Mouse (Mus musculus): ENCODE measurements at regions not wholly inside any gene's neighbourhood (a gene's known extent, or its start where the extent isn't known, plus 50 kb on each side); places are given as distances from the start of the nearest gene placed in this dataset.

DNA sequence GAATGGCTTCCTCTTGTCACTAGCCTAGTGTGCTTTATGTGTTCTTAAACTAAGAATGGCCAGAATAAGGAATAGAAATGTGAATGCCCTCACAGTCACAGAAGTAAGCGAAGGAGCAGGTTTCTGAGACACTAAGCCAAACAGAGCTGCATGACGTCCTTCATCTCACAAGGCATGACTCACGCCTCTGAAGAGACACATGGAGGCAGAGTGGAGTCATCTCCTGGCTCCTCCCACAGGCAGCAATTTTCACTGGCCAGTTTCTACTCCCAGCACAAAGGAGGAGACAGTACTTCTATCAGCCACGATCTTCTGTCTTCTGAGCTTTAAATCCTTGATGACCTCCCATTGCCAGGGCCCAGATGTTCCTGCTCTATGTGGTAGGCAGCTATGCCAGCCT is 291.3 kb upstream of the Rnf32 start:
- no peak for DNase-seq

DNA sequence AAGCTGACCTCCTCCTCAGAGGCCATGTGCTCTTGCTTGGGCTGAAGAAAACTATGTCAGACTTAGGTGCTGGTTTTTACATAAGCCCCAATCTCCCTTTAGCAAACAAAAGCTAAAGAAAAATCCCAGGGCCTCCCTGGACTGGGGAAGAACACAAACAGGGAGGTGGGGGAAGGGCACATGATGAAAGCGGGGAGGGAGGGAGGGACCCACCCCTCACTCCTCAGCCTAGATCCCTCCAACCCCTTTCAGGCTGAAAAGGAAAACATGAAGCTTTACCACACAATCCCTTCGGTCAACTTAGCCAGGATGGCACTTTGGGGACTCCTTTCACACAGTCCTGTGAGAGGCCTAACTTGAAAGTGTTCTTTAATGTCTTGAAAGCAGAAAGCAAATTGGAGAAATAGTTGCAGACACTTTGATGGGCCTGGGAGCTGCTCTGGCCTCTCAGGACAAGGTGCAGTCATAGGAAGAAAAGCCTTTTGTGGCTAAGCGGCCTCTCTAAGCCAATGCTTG is 291.9 kb upstream of the Rnf32 start:
- DNase-seq: no peak

DNA sequence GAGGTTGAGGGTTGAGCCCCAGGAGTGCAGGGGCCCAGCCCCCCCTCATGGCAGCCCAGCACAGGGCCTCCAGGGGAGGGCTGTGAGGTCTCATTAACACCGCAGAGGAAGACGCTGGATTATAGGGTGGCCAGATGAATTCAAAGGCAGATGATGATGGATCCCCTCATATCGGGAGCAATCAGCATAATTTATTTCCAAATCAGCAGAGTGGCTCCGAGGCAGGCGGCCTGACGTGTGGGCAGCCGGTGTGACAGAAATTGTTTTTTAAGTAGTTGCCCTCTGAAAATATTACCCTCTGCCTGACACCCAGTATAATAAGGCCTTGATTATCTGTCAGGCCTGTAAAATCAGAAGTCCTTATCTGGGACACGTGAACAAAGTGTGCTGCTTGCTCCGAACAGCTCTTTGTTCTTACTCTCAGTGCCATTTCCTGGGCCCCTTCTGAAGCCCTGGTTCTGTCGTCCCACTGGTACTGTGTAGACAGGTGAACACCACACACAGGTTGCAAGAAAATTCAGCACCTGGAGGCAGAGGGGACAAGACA is 303.0 kb upstream of the Rnf32 start:
- no peak for DNase-seq

DNA sequence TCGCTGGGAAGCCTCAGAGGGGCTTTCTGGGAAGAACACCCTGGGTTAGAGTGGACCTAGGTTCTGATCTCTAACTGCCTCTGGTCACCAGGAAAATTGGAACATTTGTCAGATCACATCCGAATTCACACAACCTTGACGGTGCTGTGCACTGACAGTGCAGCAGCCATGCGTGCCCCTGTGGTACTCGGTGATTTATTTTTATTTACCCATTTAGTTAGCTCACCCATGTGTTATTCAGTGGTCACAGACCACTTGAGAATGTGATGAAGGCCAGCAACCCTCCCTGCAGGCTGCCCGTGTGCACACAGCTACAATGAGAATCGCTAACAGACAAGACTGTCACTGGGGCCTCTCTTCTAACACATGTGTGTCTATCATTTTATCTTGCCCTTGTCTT is 303.8 kb upstream of the Rnf32 start:
- DNase-seq: no peak

DNA sequence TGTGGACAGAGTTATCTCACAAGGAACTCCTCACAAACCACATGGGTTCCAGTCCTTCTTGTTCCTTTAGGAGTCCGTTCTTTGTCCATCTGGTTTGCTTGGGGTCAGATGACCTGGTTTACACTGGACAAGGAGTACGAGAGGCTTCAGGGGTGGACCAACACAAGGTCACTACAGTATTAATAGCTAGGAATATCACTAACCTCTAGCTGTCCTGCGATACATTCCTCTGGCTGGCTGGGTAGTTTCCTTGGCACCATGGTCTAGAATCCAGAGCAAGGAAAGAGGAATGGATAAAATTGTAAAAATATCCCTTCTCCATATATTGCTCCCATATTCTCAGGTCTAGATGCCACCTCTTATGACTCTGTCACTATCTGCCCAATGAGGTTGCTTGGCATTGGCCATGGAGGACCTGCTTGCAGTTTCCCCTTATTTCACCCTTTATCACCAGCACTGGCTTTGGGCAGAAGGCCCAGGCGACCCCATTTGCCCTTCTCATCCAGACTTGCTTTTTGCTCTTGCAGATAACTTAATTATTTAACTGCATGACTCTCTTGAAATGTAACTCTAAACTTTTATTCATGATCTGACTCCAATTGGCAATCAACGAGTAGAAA is 310.9 kb upstream of the Rnf32 start:
- DNase-seq: no peak

DNA sequence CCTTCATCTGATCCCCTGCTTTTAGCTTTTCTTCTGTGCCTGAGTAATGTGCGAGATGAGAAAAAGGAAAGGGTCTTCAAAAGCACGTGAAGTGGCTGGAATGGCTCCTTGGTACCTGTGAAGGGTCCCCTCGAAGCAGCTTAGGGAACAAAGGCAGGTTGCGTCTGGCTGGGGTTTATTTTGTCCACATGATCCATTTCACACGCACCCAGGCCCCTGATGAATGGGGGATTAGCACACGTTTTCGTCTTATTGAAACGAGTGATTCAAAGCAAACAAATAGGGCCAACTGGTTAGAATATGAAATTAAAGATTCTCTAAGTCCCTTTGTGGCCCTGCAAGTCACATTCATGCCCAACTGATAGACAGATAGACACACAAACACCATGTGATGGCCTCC is 319.6 kb upstream of the Rnf32 start:
- DNase-seq: no peak

DNA sequence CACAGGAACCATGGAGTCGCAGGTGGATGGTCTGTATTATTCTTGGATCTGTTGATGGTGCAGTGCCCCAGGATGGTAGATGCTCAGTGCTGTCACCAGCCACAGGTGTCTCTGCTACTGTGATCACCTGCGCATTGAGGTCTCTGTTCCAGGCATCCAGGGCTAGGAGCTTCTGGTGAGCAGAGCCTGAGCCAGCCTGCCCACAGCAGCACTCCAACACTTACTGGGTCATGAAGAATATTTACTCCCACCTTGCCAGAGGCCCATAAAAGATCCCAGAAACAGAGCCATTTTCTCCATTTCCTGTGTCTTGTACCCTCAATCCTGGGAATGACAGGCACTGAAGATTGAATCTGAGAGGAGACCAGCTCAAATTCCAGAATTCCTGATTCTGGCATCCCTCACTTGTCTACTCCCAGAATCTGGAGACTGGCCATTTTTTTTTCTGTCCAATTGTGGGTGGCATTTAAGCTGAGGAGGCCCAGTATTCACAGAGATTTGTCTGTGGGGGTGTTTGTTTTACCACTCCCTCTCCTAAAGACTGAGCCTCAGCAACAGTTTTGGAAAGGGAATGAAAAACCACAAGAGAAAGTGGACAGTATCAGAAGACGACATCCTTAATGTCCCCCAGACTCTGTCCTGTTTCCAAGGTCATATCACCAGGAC is 322.1 kb upstream of the Rnf32 start:
- DNase-seq: no peak

DNA sequence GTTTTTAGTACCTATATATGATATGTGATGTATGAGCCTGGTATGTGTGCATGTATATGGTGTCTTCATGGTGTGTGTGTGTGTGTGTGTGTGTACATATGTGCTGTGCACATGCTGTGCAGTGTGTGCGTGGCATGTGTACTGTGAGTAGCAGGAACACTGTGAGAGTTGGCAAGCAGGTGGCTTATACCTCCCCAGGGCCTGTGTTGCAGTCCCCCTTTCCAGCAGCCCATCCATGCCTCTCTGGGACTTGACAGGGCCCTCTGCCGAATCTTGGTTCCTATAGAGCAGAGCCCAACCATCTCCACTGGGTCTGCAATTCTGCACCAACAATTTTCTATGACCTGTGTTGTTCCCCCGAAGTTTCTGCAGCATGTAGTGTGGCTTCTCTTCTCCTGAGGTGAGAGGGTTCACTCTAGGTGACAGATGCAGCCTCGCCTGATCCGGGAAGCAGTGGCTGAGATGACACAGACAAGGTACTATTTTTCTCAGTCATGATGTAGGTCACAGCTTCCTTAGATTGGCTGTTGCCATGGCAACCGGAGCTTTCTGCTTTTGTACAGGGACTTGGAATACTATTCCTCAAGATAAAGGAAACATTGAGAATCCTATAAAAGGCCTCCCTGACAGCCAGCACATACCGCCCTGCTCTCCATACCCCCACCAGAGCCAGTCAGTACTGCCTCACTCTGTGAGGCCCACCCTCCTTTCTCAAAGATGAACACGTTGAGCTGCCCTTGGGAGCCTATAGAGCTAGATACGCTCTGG is 336.0 kb upstream of the Rnf32 start:
- DNase-seq: no peak

DNA sequence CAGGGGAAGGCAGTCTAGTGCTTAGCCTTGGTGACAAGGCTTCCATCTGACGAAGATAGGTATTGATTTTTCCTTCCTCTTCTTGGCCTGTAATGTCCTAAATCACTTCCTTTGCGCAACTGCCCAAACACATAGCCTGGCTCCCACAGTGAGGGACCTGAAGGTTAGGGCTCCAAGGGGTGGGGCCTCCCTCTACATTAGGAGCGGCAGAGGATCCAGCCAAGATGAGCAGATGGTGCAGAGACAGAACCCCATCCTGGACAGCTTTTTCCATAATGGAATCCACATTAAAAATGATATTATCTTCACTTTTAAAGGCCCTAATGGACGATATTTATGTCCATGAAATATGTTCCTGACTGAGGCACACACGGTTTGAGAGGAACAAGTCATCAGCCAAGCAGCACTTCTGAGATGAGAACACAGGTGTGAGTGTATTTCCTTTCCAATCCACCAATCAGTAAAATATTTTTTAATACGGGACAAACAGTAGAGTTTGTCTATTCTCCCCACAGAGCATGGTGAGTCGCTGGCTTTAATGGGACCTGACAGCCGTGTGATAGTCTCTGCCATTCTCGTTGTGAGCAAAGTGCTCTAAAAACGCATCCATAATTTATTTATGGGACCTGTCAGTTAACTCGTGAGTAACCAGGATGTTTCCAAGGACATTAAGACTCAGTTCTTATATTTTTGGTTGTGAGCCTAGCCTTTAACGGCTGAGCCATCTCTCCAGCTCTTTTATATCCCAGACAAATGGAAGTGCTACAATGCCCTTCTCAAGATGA is 357.5 kb upstream of the Rnf32 start:
- DNase-seq: no peak

DNA sequence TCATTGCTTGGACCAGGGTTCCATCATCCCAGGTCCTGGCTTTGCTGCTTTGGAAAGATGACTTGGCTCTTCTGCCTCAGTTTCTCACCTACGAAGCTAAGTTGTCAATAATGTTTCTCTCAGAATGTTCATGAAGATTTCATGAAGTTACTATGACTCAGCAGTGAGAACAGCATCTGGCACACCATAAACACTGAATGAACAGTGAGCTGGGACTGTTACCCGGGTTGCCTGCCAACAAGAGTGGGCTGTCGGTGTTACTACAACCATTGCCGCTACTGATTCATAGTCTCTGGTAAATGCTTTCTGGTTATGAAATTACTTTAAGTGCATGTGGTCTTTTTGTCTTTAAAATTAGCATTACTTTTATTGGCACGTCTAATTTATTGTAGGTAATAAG is 352.0 kb upstream of the Shh start:
- no peak for DNase-seq

DNA sequence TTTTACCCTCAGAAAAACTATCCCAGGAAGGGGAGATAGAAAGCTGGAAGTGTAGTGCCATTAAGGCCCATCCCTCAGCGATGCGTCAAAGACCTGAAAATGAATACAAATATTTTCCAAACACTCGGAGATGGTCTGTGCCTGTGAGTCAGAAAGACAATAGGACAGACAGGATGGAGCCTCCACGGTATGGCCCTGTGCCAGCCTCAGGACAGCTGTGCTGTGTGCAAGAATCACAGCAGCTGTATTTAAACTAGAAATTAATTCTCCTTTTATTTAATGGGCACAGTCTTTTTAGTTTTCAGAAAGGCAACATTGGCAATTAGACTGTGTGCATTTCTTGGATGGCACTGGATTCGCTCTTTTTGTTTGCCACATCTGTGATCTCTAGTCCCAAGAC is 340.9 kb upstream of the Shh start:
- no peak for DNase-seq

DNA sequence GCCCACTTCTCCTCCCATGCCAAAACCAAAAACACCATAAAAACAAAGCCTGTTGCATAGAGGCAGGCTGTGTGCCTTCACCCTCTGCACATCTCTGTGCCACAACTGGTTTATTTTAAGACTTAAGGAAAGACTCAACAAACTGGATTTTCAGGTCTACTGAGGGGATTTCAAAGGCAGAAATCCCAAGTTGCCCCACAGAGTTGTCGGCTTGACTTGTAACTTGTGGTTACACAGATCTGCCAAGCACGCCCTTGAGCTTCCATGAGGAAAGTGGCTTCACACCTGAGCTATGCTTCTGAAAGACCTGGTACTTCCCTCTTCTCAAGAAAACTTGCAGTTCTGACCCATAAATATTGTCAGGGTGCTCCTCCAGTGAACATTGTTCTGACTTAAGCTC is 332.4 kb upstream of the Shh start:
- DNase-seq: no peak

DNA sequence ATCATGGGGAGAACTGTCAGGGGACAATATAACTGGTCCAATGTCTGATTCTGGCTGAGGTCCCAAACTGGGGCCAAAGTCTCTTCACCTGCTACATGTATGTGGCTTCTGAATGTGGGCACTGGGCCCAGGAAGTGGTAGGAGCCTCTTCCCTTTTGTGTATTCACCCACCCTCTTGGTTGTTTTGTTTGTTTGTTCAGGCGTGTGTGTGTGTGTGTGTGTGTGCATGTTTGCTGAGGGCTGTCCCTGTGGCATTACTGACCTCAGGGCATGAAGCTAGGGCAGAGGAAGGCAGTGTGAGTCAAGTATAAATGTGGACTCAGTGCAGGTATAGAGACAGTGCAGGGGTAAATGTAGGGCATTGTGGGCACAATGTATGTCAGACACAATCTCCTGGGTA is 331.3 kb upstream of the Shh start:
- DNase-seq: no peak

DNA sequence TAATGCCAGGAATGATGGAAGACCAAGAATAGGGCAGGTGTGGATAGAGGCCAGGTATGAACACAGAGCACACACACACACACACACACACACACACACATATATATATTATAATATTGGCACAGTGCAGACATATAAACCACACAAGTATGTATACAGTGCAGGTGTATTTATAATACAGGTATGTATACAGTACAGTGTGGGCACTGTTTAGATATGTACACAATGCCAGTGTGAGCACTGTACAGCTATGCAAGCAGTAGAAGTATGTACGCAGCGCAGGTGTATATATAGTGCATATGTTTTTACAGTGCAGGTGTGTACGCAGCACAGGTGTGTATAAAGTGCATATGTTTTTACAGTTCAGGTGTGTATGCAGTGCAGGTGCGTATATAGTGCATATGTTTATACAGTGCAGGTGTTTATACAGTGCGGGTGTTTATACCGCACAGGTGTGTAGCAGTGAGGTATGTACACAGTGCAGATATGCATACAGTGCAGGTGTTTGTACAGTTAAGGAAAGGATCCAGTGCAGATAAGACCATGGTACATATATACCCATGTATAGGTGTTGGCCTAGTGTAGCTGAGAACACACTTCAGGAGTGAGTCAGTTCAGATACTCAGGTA is 328.2 kb upstream of the Shh start:
- no peak for DNase-seq

DNA sequence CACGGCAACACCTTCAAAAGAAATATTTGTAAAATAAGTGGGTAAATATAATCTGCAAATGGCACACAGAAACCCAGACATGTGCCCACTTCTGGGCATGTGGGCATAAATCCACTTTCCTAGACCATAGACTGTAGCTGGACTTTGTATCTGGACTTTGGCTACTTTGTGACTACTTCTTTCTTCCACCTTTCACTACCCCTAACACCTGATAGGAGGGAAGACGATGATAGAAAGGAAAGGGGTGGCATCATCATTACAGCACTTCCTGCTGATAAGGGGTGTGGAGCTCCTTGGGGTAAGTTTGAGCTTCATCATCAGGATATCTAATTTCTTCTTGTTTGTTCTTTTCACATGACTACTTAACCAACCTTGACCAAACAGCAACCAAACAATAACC is 326.7 kb upstream of the Shh start:
- no peak for DNase-seq

DNA sequence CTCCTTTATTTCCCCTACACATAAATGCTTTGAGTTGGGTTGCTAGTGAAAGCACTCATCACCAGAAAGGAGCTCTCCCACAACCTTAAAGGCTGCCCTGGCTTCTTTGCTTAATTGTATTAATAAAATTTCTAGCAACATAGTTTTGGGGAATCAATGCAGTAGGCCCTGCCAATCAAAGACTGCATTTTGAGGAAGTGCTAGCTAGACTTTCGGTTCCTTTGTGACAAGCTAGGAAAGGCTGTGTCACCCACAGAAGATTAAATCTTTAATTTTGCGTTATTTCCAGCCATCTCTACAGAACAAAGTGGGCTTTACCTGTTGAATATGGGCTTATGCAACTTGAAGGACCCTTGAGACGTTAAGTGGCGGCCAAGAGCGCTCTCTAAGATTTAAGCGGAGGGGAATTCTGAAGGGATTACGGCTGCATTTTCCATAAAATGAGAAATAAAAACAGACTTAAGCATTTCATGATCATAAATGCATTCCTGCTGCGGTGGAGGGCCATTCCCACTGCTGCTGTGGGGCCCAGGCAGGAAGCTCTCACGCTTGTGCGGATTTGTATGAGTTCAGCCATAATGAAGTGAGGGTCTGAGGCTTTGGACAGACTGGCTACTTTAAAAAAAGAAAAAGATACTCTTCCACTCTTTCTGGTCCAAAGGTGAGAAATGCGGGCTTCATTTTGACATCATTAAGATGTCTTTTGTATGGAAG is 318.4 kb upstream of the Shh start:
- no peak for DNase-seq

DNA sequence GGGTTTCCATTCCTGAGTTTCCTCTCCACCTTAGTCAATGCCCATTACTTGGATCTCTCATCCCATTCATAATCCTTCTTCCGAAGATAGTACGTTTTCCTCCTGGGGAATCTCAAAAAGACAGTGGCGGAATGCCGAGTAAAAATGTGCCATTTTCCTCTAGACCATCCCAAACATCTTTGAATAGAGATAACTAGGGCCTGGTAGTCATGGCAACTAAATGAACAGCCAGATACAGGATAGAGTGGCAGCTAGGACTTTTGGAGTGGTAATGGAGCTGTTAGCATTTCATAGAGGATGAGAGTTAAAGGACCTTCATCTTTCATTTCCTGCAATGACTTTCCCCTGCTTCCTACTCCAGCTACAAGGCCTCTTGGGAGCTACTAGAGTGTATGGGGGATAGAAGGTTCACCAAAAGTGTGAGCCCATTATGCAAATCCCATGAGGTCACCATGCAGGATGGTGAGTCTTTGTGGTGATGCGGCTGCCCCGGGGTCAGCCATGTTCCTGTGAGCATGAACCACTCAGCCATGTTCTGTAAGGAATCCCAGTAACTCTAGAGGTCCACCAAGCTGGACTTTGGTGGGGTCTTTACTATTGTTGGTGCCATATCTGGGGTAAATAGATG is 317.4 kb upstream of the Shh start:
- DNase-seq: no peak

DNA sequence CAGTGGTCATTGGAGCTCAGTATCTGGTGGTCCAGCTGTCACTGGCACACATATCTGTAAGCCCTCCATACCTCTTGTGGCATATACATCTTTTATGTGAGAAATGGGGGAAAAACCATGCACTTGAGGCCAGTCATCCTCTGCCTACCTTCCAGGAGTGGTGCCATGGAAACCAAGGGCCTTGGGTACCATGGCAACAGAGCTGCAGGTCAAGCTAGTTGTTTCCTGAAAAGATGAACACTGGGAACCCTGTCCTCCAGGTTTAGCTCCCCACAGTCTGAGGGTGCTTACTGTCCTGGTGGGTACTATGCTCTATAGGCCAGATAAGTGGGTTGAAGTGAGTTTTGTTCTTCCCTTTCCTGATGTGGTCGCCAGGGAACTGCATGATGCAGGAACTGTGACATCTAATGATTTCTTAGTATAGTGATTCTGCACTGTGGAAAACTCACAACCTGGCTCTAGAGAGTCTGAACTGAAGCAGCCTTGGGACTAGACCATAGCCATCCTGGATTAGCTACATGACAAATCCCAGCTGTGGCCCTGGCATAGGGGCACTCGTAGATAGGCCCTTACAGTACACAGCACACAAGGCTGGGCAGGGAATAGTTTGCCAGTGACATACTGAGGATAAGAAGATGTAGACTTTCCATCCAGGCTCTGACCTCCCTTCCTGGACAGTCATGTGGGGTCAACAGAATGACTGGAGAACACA is 308.7 kb upstream of the Shh start:
- no peak for DNase-seq

DNA sequence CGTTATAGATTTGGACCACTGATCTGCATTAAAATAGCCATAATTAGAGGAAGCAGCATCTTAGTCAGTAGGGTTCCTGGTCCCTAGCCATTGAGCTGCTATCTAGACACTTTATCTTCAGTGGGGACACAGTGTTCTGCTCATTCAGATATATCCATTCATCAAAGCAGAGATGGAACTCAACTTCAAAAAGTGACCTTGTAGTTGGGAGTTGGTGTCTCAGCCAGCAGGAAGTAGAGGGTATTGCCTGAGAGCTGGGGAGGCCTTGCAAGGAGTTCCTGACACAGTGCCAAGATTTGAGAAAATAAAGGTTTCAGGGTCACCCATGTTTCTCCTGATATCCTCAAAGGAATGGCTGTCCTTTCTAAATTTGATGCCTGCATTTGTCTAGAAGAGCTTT is 304.7 kb upstream of the Shh start:
- no peak for DNase-seq

DNA sequence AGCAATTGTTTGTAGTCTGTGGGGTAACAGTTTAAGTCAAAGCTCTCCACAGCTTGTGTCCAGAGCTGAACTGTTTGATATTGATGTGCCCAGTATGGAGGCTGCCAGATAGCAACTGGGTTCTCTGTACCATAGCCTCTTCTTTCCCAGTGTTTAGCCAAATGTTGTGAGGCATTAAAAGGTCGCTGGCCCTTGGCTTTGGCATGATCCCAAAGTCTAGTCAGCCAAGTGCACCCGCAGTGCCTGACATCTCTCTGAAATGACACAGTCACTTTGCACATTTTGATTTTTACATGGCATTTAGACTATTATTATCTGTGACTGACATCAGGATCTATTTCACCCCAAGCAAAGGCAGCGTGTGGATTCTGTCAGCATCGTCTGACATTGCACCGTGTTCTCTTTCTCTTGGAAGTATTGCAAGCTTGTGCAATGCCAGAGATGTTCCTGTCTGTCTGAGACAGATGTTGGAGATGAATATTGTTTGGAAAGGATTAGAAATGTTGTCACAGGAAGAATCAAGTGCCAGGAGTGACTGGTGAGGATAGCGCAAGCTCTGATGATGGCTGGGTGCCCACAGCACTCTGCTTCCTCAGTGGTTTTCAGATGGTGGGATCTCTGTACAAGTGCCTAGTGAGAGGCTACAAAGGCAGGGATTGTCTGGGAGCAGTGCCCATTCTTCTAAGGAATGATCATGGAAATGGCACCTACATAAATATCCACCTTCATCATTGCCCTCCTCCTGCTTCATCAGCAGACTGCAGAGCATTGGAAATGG is 289.3 kb upstream of the Shh start:
- DNase-seq: no peak
